ENCODE assay signal across 7 mouse cellular contexts in the genomic region with DNA sequence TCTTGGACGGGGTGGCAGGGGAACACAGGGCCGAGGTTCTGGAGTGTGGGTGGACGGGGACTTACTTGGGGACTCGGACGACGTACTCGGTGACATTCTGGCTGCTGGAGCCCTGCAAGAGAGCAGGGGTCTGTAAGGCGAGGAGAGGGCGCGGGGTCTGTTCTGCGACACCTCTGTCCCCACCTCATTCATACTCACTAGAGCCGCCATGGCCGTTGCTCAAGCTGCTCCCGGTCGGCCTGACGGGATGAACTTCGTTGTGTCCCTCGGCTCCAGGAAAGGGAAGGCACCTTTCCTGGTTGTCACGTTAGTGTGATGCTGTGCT. TPM values are rescaled to one million over a fixed set of nuclear protein-coding genes. Genes with fewer than 3 reads are reported as not detected.
A peak's percentile ranks its signal among the peaks of the same experiment; 100 is the strongest.
DNase-seq lines count a peak whose midpoint lies in the region; ATAC-seq and TF ChIP-seq lines count a peak whose summit lies in the region.

No protein-coding gene starts in this region.

- TF ChIP-seq EP300 in lung, postnatal 0 days (IDR thresholded peaks at IDR 0.05) = no peak

- peak overlapping the region; percentile 82 for H3K27ac ChIP-seq in lung, postnatal 0 days (ENCODE audit: low read length)
- H3K27ac ChIP-seq in limb, embryonic 13.5 days = peak overlapping the region; percentile 52; the same call in 1 of the 2 replicates
- H3K27ac ChIP-seq in small intestine, adult 2 months (ENCODE audit: insufficient read depth, low read depth, low read length) = peak overlapping the region; percentile 63

- no peak for DNase-seq in lung, postnatal 0 days (ENCODE audit: low spot score)
- no peak for DNase-seq in lung, postnatal 36 days
- DNase-seq in left cerebral cortex, adult 9 months (ENCODE audit: low spot score in 2 of 2) = no peak
- no peak for DNase-seq in left cerebral cortex, adult 8-10 months (ENCODE audit: low spot score in 2 of 2)

- H3K4me1 ChIP-seq in lung, postnatal 0 days (ENCODE audit: insufficient read depth, low read depth, low read length) = no peaks in the 10 kb centered on the region
- peaks cover 19% of the 10 kb centered on the region for H3K4me1 ChIP-seq in limb, embryonic 13.5 days
- peaks cover 7% of the 10 kb centered on the region; the same call in 1 of the 2 replicates for H3K4me1 ChIP-seq in small intestine, adult 2 months (ENCODE audit: control insufficient read depth, insufficient read depth, insufficient read length, low read length)

- under 1% methylated on average over 19 of the region's 19 CpGs for WGBS in lung, postnatal 0 days
- under 1% methylated on average over 19 of the region's 19 CpGs for WGBS in limb, embryonic 13.5 days
- WGBS in small intestine, adult 2 months = 0% methylated on average over 19 of the region's 19 CpGs

- peak; percentile 31 for ATAC-seq in lung, postnatal 0 days
- ATAC-seq in erythroid progenitor cell, adult 5-6 weeks (replicated peaks; ENCODE audit: low FRiP score, poor library complexity, severe bottlenecking) = peak; percentile 60
- peak; percentile 41 for ATAC-seq in limb, embryonic 13.5 days (ENCODE audit: low FRiP score, low read depth)

- no peak for TF ChIP-seq POLR2A in small intestine, adult 2 months (IDR thresholded peaks at IDR 0.05; ENCODE audit: low read depth, low read length)

- peak overlapping the region; percentile 65 for H3K4me2 ChIP-seq in lung, postnatal 0 days (replicated peaks; ENCODE audit: low read depth, low read length)
- H3K4me2 ChIP-seq in limb, embryonic 13.5 days (replicated peaks) = peak overlapping the region; percentile 93

- TF ChIP-seq CTCF in lung, postnatal 0 days (IDR thresholded peaks at IDR 0.05) = no peak
- TF ChIP-seq CTCF in small intestine, adult 2 months (IDR thresholded peaks at IDR 0.05; ENCODE audit: extremely low read depth, insufficient read length, insufficient replicate concordance, low read depth, low read length) = no peak

- H3K4me3 ChIP-seq in lung, postnatal 0 days (ENCODE audit: low read depth, low read length) = peak overlapping the region; percentile 68
- peak overlapping the region; percentile 78 for H3K4me3 ChIP-seq in limb, embryonic 13.5 days
- peak overlapping the region; percentile 81 for H3K4me3 ChIP-seq in small intestine, adult 2 months (ENCODE audit: low read depth, low read length)

- no peaks in the 10 kb centered on the region for H3K27me3 ChIP-seq in lung, postnatal 0 days (replicated peaks; ENCODE audit: insufficient read depth, low read length)
- no peaks in the 10 kb centered on the region for H3K27me3 ChIP-seq in limb, embryonic 13.5 days
- H3K27me3 ChIP-seq in small intestine, adult 2 months (ENCODE audit: control insufficient read depth, insufficient read depth, low read length) = no peaks in the 10 kb centered on the region

- H3K36me3 ChIP-seq in lung, postnatal 0 days (ENCODE audit: insufficient read depth, low read length) = peaks cover 8% of the 10 kb centered on the region; the same call in 1 of the 2 replicates
- peaks cover 34% of the 10 kb centered on the region for H3K36me3 ChIP-seq in limb, embryonic 13.5 days
- peaks cover 24% of the 10 kb centered on the region for H3K36me3 ChIP-seq in small intestine, adult 2 months (ENCODE audit: control insufficient read depth, insufficient read depth, low read length)

- H3K9me3 ChIP-seq in lung, postnatal 0 days (ENCODE audit: low read length) = no peaks in the 10 kb centered on the region
- H3K9me3 ChIP-seq in limb, embryonic 13.5 days = no peaks in the 10 kb centered on the region

- peak overlapping the region; percentile 69 for H3K9ac ChIP-seq in lung, postnatal 0 days (replicated peaks; ENCODE audit: low read depth)
- peak overlapping the region; percentile 79 for H3K9ac ChIP-seq in limb, embryonic 13.5 days

RNA-seq across cellular contexts. Expression of a gene that starts 0.2 kb away (rescaled TPM):
- 33.3 and 37.0 TPM in 2 replicates for polyA plus RNA-seq in lung, postnatal 0 days (2015; fragmentation: Nextera tagmentation; extraction: Ambion mirVana)
- 57.4 and 61.3 TPM in 2 replicates for total RNA-seq in erythroid progenitor cell, adult 5-6 weeks (2015; ENCODE audit: low replicate concordance)
- total RNA-seq in erythroid progenitor cell, adult 5-6 weeks (2017; ENCODE audit: low replicate concordance) = 70.8 and 90.7 TPM in 2 replicates
- polyA plus RNA-seq in limb, embryonic 13.5 days (2015; fragmentation: Nextera tagmentation; extraction: Ambion mirVana) = 61.0 and 61.5 TPM in 2 replicates
- 17.1 and 43.5 TPM in 2 replicates for polyA plus RNA-seq in small intestine, adult 2 months (2012; rRNA removed)
- total RNA-seq in left cerebral cortex, adult 8-10 months (2022) = 10 to 100 TPM; 65.0 to 65.5 (median 65.2) TPM

RNA-seq across cellular contexts. Expression of a gene that starts 0.4 kb away (rescaled TPM):
- 0.50 and 0.68 TPM in 2 replicates for polyA plus RNA-seq in lung, postnatal 0 days (2015; fragmentation: Nextera tagmentation; extraction: Ambion mirVana)
- not detected in 2 replicates for total RNA-seq in erythroid progenitor cell, adult 5-6 weeks (2015; ENCODE audit: low replicate concordance)
- not detected in 2 replicates for total RNA-seq in erythroid progenitor cell, adult 5-6 weeks (2017; ENCODE audit: low replicate concordance)
- polyA plus RNA-seq in limb, embryonic 13.5 days (2015; fragmentation: Nextera tagmentation; extraction: Ambion mirVana) = 0.32 TPM in 1 of 2 replicates, not detected in the other
- not detected in 2 replicates for polyA plus RNA-seq in small intestine, adult 2 months (2012; rRNA removed)
- under 1 TPM in 3 of 4 experiments, not detected in 1; 0.48 to 0.65 (median 0.53) TPM for total RNA-seq in left cerebral cortex, adult 8-10 months (2022)

RNA-seq across cellular contexts. Expression of a gene that starts 11.1 kb away (rescaled TPM):
- polyA plus RNA-seq in lung, postnatal 0 days (2015; fragmentation: Nextera tagmentation; extraction: Ambion mirVana) = 0.37 TPM in 1 of 2 replicates, not detected in the other
- not detected in 2 replicates for total RNA-seq in erythroid progenitor cell, adult 5-6 weeks (2015; ENCODE audit: low replicate concordance)
- total RNA-seq in erythroid progenitor cell, adult 5-6 weeks (2017; ENCODE audit: low replicate concordance) = not detected in 2 replicates
- polyA plus RNA-seq in limb, embryonic 13.5 days (2015; fragmentation: Nextera tagmentation; extraction: Ambion mirVana) = not detected in 2 replicates
- not detected in 2 replicates for polyA plus RNA-seq in small intestine, adult 2 months (2012; rRNA removed)
- total RNA-seq in left cerebral cortex, adult 8-10 months (2022) = not detected

RNA-seq across cellular contexts. Expression of a gene that starts 13.7 kb away (rescaled TPM):
- polyA plus RNA-seq in lung, postnatal 0 days (2015; fragmentation: Nextera tagmentation; extraction: Ambion mirVana) = 31.3 and 35.3 TPM in 2 replicates
- not detected in 2 replicates for total RNA-seq in erythroid progenitor cell, adult 5-6 weeks (2015; ENCODE audit: low replicate concordance)
- total RNA-seq in erythroid progenitor cell, adult 5-6 weeks (2017; ENCODE audit: low replicate concordance) = 6.2 TPM in 1 of 2 replicates, not detected in the other
- 41.7 and 44.4 TPM in 2 replicates for polyA plus RNA-seq in limb, embryonic 13.5 days (2015; fragmentation: Nextera tagmentation; extraction: Ambion mirVana)
- 40.8 and 63.7 TPM in 2 replicates for polyA plus RNA-seq in small intestine, adult 2 months (2012; rRNA removed)
- total RNA-seq in left cerebral cortex, adult 8-10 months (2022) = 10 to 100 TPM; 24.4 to 27.2 (median 26.1) TPM

RNA-seq across cellular contexts. Expression of a gene that starts 20.4 kb away (rescaled TPM):
- 20.4 and 21.0 TPM in 2 replicates for polyA plus RNA-seq in lung, postnatal 0 days (2015; fragmentation: Nextera tagmentation; extraction: Ambion mirVana)
- 87.6 and 97.7 TPM in 2 replicates for total RNA-seq in erythroid progenitor cell, adult 5-6 weeks (2015; ENCODE audit: low replicate concordance)
- total RNA-seq in erythroid progenitor cell, adult 5-6 weeks (2017; ENCODE audit: low replicate concordance) = 85.6 and 85.9 TPM in 2 replicates
- polyA plus RNA-seq in limb, embryonic 13.5 days (2015; fragmentation: Nextera tagmentation; extraction: Ambion mirVana) = 46.0 and 46.3 TPM in 2 replicates
- 32.3 and 66.4 TPM in 2 replicates for polyA plus RNA-seq in small intestine, adult 2 months (2012; rRNA removed)
- 100 to 1,000 TPM; 101 to 104 (median 102) TPM for total RNA-seq in left cerebral cortex, adult 8-10 months (2022)
